Mouse (Mus musculus) fat pad, adult 2 months (tissue): ENCODE data around the gene Arv1.

ENCODE experiments used
- DNase-seq: peaks from one replicate; pipeline ENCODE4 v3.0.0-alpha.2; 2011; ENCODE audit warnings: low read depth, low spot score; ENCODE audit errors: extremely low read depth

Gene Arv1

DNA sequence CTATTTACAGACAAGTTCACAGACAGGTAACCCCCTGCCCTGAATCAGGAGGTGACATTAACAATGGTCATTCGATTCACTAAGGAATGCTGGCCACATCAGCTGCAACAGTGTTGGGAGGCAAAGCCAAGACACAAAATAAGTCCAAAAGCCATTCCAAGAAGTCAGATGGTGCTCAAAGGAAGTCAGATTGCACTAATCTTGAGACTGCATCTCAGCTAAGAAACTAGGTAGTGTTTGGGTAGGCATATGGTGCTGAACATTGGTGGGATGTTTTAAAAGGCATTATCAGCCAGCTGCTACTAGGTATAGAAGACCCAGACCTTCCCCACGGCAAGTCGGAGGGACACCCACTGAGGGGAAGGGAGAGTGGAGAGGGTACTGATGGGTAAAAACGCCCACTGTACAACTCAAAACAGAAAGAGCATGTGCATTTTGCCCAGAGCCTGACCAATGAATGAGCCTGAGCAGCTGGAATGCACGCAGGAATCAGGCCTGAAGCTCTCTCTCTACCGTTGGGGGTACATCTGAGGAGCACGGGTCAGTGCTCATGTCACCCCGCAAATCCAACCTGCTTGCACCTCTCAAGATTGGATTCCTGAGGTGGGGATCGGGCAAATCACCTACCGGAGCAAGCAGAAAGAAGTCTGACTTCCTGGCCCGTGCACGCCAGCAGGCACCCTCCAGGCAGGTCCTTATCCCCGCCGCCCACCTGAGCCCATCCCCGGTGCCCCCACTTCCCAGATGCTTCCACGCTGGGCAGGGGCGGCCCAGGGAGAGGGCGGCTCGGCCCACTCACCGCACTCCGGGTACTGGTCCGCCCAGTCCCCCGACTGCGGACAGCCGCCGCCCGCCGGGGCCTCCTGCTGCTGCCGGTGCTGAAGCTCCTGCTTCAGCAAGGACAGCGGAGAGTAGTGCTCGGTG lies 739 bp upstream of the Arv1 start:
- DNase-seq, result no peak

DNA sequence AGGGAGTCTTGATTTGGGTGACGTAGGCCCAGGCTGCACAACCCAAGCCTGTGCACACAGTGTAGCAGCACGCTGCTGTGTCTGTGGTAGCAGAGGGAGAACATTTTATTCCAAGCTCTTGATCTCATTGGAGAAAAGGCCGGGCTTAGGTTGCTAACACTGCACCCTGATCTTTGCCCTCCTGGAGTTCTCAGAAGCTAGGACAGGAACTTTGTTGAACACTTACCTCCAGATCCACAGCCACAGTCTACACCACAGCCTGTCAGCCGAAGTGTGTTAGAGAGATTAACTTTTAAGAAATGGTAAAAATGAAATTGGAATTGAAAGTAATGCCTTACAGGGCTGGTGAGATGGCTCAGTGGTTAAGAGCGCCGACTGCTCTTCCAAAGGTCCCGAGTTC lies 2.4 kb downstream of the Arv1 start:
- DNase-seq, result no peak

DNA sequence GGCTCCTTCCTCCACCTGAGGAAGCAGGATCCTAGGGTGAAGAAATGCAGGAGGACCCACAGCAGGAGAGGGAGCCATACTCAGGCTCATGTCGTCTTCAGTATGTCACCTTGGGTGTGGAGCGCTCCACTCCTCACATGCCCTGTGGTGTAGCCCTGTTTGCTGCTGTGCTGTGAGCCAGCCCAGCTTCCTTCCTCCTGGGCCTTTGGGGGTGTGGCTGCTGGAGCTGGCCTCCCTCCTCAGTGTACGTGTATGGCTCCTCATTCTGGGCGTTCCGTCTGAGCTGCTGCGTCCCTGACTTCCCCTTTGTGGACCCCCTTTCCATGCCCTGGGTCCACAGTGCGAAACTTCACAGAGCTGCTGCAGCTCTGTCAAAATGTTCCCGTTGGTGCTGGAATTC lies 10.9 kb downstream of the Arv1 start:
- DNase-seq, result no peak

DNA sequence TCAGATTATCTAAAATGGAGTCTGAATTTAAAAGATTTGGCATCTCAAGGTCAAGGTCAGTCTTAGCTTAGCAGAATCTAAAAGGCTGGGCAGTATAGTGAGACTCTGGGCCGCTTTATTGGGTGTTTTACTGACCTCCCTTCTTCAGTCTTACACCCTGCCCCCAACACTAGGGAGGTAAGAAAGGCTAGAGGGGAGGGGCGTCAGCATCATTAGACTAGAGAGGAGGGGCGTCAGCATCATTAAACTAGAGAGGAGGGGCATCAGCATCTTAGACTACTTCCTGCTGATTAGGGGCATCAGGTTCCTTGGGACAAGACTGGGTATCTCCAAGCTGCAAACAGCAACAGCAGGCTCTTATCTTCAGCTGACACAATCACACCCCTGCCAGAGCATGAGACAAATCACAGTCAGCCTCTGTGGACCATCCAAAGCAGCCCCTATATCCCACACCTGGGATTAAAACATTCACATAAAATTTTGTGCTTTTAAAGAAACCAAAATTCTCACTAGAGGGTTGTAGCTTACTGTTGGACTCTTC lies 13.5 kb downstream of the Arv1 start:
- DNase-seq, result no peak

DNA sequence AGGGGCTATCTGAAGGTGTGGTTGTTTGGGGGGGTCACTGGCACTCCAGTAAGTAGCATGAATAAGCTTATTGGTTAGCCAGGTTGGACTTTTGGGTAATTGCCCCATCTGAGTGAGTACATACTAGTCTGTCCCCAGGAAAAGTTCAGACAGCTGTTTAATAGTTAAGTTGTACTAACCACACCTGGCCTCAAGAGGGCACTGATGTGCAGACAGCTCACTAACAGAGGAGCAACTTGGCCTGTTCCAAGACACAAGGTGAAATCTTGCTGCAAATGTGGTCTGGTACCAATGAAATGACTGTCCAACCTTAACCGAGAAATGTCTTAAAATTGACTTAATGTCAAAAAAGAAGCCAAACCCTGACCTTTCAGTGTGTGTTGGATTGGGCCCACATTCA lies 17.3 kb downstream of the Arv1 start:
- no peak for DNase-seq

DNA sequence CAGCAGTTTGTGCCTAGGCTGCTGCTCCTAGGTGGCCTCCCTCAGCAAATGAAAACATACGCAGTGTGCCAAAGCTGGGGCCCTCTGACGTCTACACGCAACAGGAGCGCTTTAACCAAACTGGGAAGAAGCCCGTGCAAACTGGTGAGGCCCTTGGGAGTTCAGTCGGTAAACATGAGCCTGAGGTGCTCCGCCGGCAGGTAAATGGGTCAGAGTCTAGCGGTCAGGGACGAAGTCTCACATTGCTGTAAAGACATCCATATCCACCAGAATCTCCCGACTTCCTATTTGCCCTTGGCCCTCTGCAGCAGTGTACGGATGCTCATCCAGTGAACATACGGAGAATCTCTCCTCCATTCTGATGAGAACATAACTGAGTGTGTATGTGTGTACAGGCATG lies 24.7 kb downstream of the Arv1 start:
- no peak for DNase-seq

DNA sequence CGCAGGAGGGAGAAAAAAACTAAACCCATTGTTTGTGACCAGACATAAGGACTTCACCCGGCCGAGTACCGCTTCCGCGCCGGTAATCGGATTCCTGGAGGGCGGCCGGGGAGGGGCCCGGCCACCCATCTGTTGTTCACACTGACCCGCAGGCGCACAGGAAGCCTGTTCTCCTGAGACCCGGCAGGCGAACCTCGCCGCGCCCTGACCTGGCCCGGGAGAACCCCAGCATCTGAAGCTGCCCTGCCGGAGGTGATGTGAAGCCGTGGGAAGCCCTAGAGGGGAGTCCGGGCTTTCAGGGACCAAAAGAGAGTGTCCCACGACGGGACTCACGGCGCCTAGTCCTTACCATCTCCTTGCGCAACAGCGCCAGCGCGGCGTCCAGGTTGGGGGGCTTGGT lies 29.3 kb downstream of the Arv1 start:
- DNase-seq, result no peak

DNA sequence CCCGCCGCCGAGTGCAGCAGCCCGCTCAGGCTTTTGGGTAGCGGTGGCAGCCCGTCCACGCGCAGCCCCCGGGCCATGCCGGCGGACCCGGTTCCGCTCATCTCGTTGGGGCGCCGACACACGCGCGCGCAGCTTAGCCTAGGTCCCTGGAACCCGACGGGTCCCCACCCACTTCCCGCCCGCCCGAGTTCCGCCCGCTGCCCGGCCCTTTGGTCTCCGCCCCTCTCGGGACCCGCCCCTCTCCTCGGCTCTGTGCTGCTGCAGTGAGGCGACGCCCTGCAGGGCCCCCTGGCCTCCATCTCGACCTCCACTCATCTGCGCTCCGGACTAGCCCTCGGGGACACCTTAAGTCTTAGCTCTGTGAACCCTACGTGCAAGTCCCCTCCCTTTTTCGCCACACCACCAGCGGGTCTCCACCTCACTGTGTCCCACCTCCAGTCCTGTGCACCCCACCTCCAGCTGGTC lies 29.8 kb downstream of the Arv1 start, which contains the start of gene Fam89a:
Gene Fam89a (minus strand): TSS at position 124 of the 465 bp plus-strand sequence.
- no peak for DNase-seq

DNA sequence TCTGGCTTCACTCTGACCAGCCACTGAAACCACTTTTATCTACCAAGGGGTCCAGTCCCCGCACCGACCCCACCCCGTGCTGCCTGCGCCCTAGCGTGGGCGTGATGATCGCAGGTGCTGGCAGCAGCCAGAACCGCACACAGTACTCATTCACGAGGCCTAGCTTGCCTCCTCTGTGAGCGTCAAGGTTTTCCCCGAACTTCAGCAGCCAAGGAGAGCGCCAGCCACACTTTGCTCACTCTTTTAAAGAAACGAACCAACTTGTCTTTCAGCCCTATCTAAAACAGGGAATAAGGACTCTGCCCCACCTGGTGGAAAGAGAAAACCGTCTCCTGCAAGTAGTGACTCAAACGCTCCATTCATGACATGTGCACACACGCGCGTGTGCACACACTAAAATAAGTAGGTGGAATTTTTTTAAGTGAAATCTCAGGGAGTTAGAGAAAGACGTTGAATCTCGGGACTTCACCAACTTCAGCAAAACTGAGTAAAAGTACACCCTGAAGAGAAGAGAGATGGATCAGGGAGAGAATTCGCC lies 30.5 kb downstream of the Arv1 start:
- no peak for DNase-seq

DNA sequence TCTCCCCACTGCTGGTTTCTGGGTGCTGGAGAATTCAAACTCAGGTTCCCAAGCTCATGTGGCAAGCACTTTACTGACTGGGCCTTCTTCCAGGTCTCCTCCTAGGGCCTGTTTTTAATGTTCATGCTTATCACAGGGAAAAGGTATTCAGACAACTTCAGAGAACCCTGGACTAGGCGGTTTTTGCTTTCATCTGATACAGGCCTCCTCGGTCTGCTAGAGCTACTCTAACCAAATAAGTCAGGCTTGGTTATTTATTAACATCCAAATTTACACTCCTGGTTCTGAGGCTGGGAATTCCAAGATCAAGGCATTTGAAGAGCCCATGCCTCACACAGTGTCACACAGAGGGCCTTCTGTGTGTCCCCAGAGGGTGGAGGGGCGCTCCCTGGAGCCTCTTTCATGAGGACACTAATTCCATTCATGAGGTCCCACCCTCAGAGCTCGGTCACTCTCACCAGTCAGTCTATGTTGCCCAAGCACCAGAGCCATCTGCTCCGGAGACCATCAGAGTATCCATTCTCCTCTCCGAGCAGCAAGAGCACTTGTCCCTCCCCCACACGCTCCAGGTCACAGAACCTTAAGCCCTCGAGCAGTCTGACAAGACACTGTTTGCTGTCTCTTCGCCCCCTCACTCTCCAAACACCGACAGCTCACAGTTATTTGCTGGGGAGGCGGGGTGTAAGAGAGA lies 32.3 kb downstream of the Arv1 start:
- DNase-seq, result no peak

DNA sequence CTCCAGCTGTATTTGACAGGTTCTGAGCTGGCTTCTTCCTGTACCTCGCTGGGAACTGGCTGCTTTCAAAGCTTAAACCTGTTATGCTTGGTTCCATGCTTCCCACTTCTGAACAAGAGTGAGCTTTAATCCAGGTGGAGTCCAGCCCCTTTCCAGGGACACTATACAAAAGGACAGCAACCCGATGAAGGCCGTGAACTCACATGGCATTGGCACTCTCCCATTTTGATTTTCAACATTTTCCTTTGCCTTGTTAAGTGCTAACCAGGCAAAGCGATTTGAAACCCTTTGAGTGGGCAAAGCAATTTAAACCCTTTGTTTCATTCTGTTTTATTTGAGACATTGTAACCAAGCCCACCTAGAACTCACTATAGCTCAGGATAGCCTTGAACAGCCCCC lies 32.9 kb downstream of the Arv1 start:
- no peak for DNase-seq

DNA sequence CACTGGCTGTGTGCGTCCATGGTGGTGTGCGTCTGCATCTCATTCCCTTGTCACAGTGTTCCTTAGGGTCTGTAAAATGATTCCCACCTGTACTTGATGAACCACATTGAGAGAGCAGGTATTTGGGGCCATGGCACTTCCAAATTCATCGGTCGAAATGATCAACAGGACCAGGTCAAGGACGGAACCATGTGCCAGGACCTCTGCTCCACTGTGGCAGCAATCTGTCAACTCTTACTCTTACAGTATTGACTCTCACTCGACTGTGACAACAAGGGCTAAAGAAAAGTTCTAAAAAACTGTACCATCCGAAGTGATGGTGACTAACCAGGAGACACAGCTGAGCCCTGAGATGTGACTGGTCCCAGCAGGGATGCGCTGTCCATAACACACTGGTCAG lies 33.5 kb downstream of the Arv1 start:
- DNase-seq, result no peak

DNA sequence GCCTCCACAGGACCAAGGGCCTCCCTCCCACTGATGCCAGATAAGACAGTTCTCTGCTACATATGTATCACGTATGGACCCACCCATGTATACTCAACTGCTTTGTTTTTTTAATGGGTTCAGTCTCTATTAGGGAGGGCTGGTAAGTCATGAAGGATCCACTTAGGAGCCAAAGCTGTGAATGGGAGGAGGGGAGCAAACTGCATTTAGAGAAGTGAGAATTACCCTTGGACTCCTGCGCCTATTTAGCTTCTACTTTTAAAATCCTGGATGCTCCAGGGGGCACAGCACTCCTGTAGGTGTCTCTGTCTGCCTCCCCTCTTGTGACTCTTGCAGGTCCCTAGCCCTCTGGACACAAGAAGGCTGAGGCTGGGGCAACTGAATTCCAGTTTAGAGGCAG lies 34.2 kb downstream of the Arv1 start:
- no peak for DNase-seq

DNA sequence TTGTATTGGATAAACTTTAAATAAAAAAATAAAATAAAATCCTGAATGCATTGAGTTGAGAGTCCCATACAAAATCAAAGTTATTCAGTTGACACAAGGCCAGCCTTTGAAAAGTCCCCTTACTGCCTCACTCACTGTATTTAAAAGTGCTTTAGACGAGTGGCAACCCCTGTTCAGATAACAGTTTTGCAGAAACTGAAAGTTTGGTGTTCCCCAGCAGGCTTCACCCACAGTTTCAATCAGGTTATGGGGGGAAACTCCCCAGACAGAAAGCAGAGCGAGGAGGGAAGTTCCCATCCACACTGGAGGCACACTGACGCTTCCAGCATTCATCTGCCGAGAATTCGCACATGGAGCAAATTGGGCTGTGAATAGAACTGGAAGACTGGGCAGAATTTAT lies 34.7 kb downstream of the Arv1 start:
- no peak for DNase-seq

DNA sequence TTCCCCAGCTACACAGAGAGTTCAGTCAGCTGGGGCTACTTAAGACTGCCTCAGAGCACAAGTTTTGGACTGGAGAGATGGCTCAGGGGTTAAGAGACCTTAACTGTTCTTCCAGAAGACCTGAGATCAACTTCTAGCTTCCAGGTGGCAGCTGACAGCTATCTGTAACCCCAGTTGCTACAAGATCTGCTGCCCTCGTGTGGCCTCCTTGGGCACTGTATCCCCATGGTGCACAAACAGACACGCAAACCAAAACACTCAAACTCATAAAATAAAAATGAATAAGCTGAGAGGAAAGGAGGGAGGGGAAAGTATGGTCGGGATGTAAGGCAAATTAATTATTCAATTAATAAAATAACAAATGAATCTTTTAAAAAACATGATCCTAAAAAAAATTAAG lies 36.6 kb downstream of the Arv1 start:
- no peak for DNase-seq

DNA sequence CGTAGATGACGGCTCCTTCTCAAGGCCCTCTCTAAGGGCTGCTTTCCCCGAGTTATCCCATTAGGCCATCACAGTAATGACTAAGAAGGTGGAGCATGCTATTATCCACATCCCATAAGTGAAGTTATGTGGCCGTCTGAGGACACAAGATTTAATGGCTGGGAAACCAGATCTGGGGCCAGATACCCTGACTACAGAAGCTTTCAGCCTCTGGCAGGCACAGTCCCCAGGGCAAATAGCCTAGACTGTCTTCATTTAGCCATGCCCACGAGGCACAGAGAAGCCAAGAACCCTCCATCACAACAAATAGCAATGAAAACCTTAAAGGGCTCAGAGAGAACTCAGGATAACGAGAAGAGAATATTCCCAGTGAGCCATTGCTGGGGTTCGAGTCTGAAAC lies 41.1 kb downstream of the Arv1 start:
- DNase-seq, result no peak

DNA sequence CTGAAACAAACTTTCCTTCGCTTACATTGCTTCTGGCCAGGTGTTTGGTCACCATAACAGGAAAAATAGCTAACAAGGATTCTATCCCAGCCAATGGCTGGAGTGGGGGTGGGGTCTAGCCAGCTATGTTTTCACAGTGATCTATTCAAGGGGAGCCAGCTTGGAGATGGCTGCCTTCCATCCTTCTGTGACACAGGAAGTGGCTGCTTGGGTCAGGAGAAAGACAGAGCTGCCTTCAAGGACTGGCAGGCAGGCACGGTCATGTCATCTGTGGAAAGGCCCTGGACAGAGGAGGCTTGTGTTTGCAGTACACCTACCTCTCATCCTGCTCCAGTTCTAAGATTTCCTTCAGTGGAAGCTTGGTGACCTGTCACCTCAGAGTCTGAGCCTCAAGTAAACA lies 50.5 kb downstream of the Arv1 start:
- no peak for DNase-seq

DNA sequence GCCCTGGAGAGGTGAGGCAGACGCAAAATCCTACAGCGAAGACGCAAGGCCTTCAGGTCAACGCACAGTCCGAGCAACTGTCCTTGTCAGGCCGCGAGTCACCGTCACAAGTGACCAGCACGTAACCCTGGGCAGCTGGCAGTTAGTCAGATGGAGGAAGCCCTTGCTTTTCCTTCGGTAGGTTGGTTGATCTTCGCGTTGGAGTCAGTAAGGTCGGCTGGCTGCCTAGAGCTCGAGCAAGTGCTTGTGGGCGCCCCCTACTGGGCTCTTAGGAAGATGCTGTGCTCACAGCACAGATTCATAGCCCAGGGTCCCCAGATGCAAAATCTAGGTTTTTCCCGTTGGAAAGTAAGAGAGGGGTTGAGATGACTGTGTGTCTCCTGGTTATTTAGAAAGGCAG lies 53.8 kb downstream of the Arv1 start:
- no peak for DNase-seq

DNA sequence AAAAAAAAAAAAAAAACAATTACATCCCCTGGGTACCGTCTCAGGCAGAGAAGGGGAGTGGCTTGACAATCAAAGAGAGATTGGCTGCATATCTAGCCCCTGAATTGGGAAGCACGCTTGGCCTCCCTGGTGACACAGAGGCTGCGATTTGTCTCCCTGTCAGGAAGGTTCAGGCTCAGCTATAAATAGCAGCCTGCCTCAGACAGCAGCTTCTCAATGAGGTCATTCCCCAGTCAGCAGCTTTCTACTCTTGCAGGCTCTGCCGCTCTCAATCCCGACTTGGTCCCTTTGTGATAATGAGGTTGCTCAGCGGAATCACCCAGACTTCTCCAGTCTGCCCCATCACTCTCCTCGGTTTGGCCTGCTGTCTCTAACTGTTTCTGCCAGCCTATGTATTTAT lies 58.3 kb downstream of the Arv1 start:
- DNase-seq, result no peak

DNA sequence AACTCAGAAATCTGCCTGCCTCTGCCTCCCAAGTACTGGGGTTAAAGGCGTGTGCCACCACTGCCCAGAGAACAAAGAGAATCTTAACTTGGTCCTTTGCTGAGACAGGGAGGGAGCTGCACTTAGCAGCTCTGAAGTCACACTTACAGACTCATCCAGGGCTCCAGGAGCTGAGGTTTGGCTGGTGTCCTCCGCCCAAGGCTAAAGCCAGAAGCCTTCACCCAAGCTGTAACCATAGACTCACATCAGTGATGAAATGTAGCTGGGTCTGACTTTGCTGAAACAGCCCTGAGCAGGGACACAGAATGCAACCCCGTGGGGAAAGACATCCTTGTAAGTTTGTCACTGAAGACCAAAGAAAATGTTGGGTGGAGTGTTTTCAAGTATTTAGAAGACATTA lies 60.5 kb downstream of the Arv1 start:
- no peak for DNase-seq

DNA sequence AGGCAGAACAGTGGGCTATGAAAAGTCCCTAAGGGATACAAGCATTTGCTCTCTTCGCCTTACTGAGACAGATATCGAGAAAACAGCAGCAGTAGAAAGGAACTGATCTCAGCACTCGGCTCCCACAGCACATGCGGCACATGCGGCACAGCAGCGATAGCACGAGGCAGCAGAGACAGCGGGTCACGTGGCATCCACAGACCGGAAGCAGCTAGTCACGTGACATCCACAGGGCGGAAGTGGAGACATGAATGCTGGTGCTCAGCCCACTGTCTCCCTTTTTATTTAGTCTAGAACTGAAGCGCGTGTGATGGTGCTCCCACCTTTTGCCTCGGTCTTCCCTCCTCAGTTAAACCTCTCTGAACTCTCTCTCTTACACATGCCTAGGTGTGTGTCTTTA lies 61.3 kb downstream of the Arv1 start:
- no peak for DNase-seq
